Mouse (Mus musculus): ENCODE data around the gene Pop7. TPM values are rescaled to one million over a fixed set of nuclear protein-coding genes. Genes with fewer than 3 reads are reported as not detected.
A peak's percentile ranks its signal among the peaks of the same experiment; 100 is the strongest.

Gene Pop7
- total RNA-seq (2014; rRNA removed) (73.2 and 95.3 TPM in 2 replicates), polyA plus RNA-seq (2015; fragmentation: Nextera tagmentation; extraction: Ambion mirVana) (91.5 and 95.6 TPM in 2 replicates)

DNA sequence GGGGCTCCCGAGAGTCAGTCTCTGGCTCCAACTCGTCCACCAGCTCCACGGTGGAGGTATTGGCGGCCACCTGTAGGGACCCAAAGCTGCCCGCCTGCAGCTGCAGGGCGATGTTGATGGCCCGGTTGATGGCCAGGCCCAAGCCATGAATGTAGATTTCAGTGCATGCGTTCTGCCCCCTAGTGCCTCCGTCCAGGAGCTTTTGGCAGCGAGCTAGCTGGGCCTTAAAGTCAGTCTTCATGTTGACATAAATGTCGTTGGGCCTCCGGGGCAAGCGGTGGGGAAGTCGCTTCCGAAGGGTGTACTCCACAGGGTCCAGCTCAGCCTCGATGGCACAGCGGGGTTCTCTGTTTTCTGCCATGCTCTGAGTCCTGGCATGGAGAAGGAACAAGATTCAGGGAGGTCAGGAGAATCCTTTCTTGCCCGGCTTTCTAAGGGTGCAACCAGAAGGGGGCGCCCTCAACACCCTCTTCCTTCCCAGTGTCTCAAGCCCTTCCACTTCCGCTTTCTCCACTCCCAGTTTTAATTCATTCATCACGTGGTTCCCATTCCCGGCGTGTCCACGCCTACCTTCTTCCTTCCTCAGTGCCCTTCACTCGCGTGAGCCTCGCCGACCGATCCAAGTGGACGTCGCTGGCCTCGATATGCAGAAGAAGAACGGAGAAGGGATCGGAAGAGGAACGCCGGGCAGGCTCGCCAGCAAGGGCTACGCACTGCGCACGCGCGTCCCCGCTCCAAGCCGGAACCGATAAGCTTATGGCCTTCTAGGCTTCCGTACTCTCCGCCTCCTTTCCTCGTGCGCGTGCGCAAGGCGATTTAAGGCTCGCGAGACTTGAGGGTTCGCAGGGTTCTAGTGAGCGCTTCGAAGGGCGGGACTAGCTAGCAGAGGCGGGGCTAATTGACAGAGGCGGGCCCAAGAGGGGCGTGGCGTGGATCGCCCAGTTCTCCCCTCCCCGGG, at the start of gene Pop7:
Gene Pop7, minus strand, starts transcription at position 810 of the 958 bp plus-strand sequence.
- DNase-seq (ENCODE audit: low spot score) = peak; percentile 100
- Histone ChIP-seq H3K9ac (replicated peaks; ENCODE audit: low read length, poor library complexity, severe bottlenecking) (peak within 1 kb of the TSS; percentile 78), H3K4me1 (ENCODE audit: insufficient read depth, low read length) (peaks cover 7% of the 10 kb centered on the region), H3K4me3 (ENCODE audit: low read depth, low read length) (peak within 1 kb of the TSS; percentile 56), H3K27ac (ENCODE audit: low read depth, low read length) (peak within 1 kb of the TSS; percentile 98), H3K27me3 (ENCODE audit: insufficient read depth, low read length) (no peaks in the 10 kb centered on the region), H3K9me3 (ENCODE audit: low read length) (no peaks in the 10 kb centered on the region), H3K4me2 (ENCODE audit: low read depth, low read length, poor library complexity, severe bottlenecking) (peak within 1 kb of the TSS; percentile 87), H3K36me3 (ENCODE audit: insufficient read depth, low read length) (no peaks in the 10 kb centered on the region; the same call in 1 of the 2 replicates)
- TF ChIP-seq CTCF (IDR thresholded peaks at IDR 0.05) = peak; percentile 88
- ATAC-seq (ENCODE audit: low FRiP score) = peak; percentile 95
- 1% methylated on average over 64 of the region's 64 CpGs for WGBS

DNA sequence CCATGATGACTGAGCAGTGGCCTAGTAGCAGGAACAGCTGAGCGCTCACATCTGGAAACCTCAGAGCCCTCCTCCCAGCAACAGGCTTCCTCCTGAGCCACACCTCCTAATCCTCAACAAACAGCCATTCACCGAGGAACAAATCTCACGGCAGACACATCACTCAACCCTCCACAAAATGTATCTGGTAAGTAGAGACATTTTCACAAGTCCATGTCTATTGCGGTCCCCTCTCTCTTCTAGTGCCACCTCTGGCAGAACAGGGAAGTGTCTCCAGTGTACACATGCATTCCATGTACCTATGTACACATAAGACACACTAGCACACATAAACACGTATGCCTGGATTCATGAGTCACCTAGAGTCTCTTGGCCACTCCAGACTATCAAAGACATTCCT, 48.8 kb upstream of the Pop7 start:
- WGBS = 69% methylated on average over 5 of the region's 5 CpGs
- no peak for DNase-seq (ENCODE audit: low spot score)

DNA sequence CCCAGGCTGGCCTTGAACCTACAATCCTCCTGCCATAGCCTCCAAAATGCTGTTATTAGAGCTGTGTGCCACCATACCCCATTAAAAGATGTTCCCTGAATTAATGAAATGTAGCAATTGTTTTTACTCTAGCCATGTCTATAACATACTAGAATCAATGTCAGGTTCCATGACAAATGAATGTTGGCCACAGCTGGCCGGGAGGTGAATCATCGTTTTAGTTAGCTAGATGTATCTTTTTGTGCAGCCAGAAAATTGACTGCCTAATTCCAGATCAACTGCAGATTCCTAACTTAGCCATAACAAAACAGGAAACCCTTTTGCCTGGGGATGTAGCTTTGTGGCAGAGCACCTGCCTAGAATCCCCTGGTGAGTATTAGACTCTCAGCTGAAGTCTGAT, 47.5 kb upstream of the Pop7 start:
- TF ChIP-seq CTCF (IDR thresholded peaks at IDR 0.05) = no peak
- H3K9ac ChIP-seq (replicated peaks; ENCODE audit: low read length, poor library complexity, severe bottlenecking) = no peak overlapping the region
- H3K4me2 ChIP-seq (ENCODE audit: low read depth, low read length, poor library complexity, severe bottlenecking) = no peak overlapping the region
- WGBS = 88% methylated on average over 2 of the region's 2 CpGs
- DNase-seq (ENCODE audit: low spot score) (no peak), ATAC-seq (ENCODE audit: low FRiP score) (no peak)
- no peak overlapping the region for H3K4me3 ChIP-seq (ENCODE audit: low read depth, low read length)
- no peak overlapping the region for H3K27ac ChIP-seq (ENCODE audit: low read depth, low read length)
- no peaks in the 10 kb centered on the region for H3K9me3 ChIP-seq (ENCODE audit: low read length)
- H3K27me3 ChIP-seq (ENCODE audit: insufficient read depth, low read length) = no peaks in the 10 kb centered on the region
- no peaks in the 10 kb centered on the region for H3K36me3 ChIP-seq (ENCODE audit: insufficient read depth, low read length)
- peaks cover 10% of the 10 kb centered on the region for H3K4me1 ChIP-seq (ENCODE audit: insufficient read depth, low read length)

More for the DNA sequence above, 48.8 kb upstream of the Pop7 start:
- H3K9me3 ChIP-seq (ENCODE audit: low read length) = no peaks in the 10 kb centered on the region
- H3K27ac ChIP-seq (ENCODE audit: low read depth, low read length) = no peak overlapping the region
- TF ChIP-seq CTCF (IDR thresholded peaks at IDR 0.05) = peak; percentile 66
- no peak overlapping the region for H3K9ac ChIP-seq (replicated peaks; ENCODE audit: low read length, poor library complexity, severe bottlenecking)
- H3K27me3 ChIP-seq (ENCODE audit: insufficient read depth, low read length) = no peaks in the 10 kb centered on the region
- H3K4me1 ChIP-seq (ENCODE audit: insufficient read depth, low read length) = peaks cover 10% of the 10 kb centered on the region
- no peaks in the 10 kb centered on the region for H3K36me3 ChIP-seq (ENCODE audit: insufficient read depth, low read length)
- no peak for ATAC-seq (ENCODE audit: low FRiP score)
- H3K4me2 ChIP-seq (ENCODE audit: low read depth, low read length, poor library complexity, severe bottlenecking) = no peak overlapping the region
- H3K4me3 ChIP-seq (ENCODE audit: low read depth, low read length) = no peak overlapping the region

- Histone ChIP-seq H3K27ac (ENCODE audit: low read depth, low read length) (no peak overlapping the region), H3K9ac (replicated peaks; ENCODE audit: low read length, poor library complexity, severe bottlenecking) (no peak overlapping the region), H3K4me3 (ENCODE audit: low read depth, low read length) (no peak overlapping the region), H3K4me1 (ENCODE audit: insufficient read depth, low read length) (no peaks in the 10 kb centered on the region), H3K4me2 (ENCODE audit: low read depth, low read length, poor library complexity, severe bottlenecking) (no peak overlapping the region), H3K9me3 (ENCODE audit: low read length) (no peaks in the 10 kb centered on the region), H3K27me3 (ENCODE audit: insufficient read depth, low read length) (no peaks in the 10 kb centered on the region), H3K36me3 (ENCODE audit: insufficient read depth, low read length) (no peaks in the 10 kb centered on the region)
- 79% methylated on average over 4 of the region's 4 CpGs for WGBS
- ATAC-seq (ENCODE audit: low FRiP score) = no peak
- no peak for TF ChIP-seq CTCF (IDR thresholded peaks at IDR 0.05)
- no peak for DNase-seq (ENCODE audit: low spot score)
These were observed 43.3 kb upstream of the Pop7 start for GRCm38 (mm10) chr5:137545596-137545995.

- ATAC-seq (ENCODE audit: low FRiP score) (no peak), DNase-seq (ENCODE audit: low spot score) (no peak)
- no peaks in the 10 kb centered on the region for H3K4me1 ChIP-seq (ENCODE audit: insufficient read depth, low read length)
- WGBS = 70% methylated on average over 6 of the region's 6 CpGs
- H3K27ac ChIP-seq (ENCODE audit: low read depth, low read length) = no peak overlapping the region
- H3K4me2 ChIP-seq (ENCODE audit: low read depth, low read length, poor library complexity, severe bottlenecking) = no peak overlapping the region
- no peak for TF ChIP-seq CTCF (IDR thresholded peaks at IDR 0.05)
- no peaks in the 10 kb centered on the region for H3K9me3 ChIP-seq (ENCODE audit: low read length)
- no peak overlapping the region for H3K4me3 ChIP-seq (ENCODE audit: low read depth, low read length)
- H3K9ac ChIP-seq (replicated peaks; ENCODE audit: low read length, poor library complexity, severe bottlenecking) = no peak overlapping the region
- H3K27me3 ChIP-seq (ENCODE audit: insufficient read depth, low read length) = no peaks in the 10 kb centered on the region
- H3K36me3 ChIP-seq (ENCODE audit: insufficient read depth, low read length) = no peaks in the 10 kb centered on the region
These were observed 42.6 kb upstream of the Pop7 start for GRCm38 (mm10) chr5:137544926-137545325.

Data from midbrain, postnatal 0 days (tissue).